Mouse (Mus musculus): ENCODE measurements around the gene 9530077C05Rik. TPM values are rescaled to one million over a fixed set of nuclear protein-coding genes. Genes with fewer than 3 reads are reported as not detected.

The 9530077C05Rik gene
- 10.9 and 13.1 TPM in 2 replicates for polyA plus RNA-seq (2015; fragmentation: Nextera tagmentation; extraction: Ambion mirVana)

DNA sequence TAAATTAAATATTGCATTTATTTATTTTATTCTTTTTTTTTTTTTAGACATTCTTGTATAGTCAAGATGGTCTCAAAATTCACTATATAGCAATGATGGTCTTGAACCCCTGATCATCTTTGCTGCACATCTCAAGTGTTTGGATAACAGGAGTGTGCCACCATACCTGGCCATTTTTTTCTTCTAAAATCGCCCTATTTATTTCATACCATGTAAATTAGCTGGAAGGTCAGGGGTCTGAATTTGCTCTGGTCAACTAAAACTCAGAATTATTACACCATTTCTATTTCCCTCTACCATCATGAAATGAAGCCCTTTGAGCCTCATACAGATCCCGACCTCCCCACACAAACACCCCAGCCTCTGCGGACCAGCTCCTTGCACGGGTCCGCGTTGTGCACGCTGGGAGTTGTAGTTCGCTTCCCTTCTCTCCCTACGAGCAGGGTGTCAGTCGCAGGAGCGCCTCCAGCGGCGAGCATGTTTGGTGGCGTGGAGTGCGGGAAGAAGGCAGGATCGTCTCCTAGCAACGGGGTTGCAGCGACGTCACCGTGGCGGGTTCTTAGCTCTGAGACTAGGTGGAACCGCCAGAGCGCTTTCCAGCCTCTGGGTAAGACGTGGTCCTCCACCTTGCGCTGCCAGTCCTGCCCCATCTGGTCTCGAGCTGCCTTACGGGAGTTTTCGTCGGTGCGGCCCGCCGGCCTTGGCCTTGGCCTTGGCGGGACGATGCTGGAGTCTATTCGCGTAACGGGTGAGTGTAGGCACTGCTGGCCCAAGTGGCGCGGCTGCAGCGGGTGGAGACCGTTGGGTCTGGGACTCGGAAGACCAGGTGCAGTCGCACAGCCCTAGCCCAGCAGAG lies at the start of gene 9530077C05Rik:
Gene 9530077C05Rik, plus strand, starts transcription at position 512 of the 856 bp plus-strand sequence.
- peak; percentile 99 for ATAC-seq (replicated peaks)
- Histone ChIP-seq H3K27ac (replicated peaks) (peak within 1 kb of the TSS; percentile 54), H3K9me3 (no peaks in the 10 kb centered on the region), H3K36me3 (no peaks in the 10 kb centered on the region), H3K4me3 (peak within 1 kb of the TSS; percentile 63), H3K4me1 (peaks cover 3% of the 10 kb centered on the region; the same call in 1 of the 2 replicates), H3K27me3 (no peaks in the 10 kb centered on the region), H3K9ac (replicated peaks) (peak within 1 kb of the TSS; percentile 75), H3K4me2 (replicated peaks) (peak within 1 kb of the TSS; percentile 60)
- WGBS: under 1% methylated on average over 43 of the region's 43 CpGs

DNA sequence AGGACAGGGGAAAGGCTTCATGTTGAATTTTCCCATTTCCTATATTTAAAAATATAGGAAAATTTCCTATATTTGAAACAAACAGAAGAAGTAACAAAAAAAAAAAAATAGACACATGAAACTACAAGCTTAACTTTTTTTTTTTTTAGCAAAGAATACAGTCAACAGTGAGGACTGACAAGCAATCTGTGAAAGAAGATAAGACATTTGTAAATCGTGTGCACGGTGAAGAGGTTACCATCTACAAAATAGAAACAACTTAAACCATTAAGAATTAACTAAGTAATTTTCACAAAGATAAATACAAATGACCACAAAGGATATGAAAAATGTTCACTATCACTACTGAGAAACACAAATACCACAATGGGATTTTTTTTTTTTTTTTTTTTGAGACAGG lies 45.1 kb upstream of the 9530077C05Rik start:
- Histone ChIP-seq H3K4me3 (no peak overlapping the region), H3K36me3 (peaks cover 17% of the 10 kb centered on the region), H3K27me3 (no peaks in the 10 kb centered on the region), H3K27ac (replicated peaks) (no peak overlapping the region), H3K4me2 (replicated peaks) (no peak overlapping the region), H3K4me1 (no peaks in the 10 kb centered on the region), H3K9ac (replicated peaks) (no peak overlapping the region), H3K9me3 (no peaks in the 10 kb centered on the region)
- ATAC-seq (replicated peaks): no peak
- 95% methylated on average over 2 of the region's 2 CpGs for WGBS

DNA sequence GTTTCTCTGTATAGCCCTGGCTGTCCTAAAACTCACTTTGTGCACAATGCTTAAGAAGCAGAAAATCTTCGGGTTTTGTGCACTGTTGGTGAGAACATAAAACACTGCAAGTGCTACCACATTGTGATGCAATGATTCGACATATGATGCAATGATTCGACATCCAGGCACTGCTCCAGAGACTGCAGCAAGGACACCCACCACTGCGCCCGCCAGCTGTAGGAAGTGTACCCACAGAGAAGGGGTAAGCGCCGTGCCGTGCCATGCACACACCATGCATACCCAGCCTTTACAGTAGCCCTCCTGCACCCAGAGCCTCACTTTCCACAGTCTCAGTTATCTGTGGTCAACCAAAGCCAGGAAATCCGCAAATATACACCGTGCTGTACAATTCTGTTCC lies 44.7 kb upstream of the 9530077C05Rik start:
- no peaks in the 10 kb centered on the region for H3K9me3 ChIP-seq
- H3K4me2 ChIP-seq (replicated peaks): no peak overlapping the region
- no peaks in the 10 kb centered on the region for H3K27me3 ChIP-seq
- WGBS: 96% methylated on average over 10 of the region's 10 CpGs
- no peak for ATAC-seq (replicated peaks)
- H3K27ac ChIP-seq (replicated peaks): no peak overlapping the region
- no peak overlapping the region for H3K4me3 ChIP-seq
- H3K36me3 ChIP-seq: peaks cover 15% of the 10 kb centered on the region
- no peaks in the 10 kb centered on the region for H3K4me1 ChIP-seq
- H3K9ac ChIP-seq (replicated peaks): no peak overlapping the region

DNA sequence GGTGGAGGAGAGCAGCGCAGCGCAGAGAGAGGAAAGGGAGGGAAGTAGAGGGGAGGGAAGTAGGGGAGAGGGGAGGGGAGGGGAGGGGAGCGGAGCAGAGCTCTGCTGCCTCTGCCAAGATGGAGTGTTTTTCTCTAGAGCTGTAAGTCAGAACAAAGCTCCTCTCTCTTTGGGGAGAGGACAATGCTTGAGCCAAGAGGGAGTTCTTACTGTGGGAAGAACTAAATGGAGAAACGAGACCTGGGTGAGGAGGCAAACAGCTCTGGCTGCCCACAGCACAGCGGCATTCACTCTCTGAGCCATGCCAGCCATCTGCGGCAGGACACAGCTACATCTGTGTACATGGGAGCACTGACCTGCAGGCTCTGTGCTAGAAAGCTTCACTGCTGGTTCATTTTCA lies 43.3 kb upstream of the 9530077C05Rik start:
- 71% methylated on average over 6 of the region's 6 CpGs for WGBS
- Histone ChIP-seq H3K27ac (replicated peaks) (no peak overlapping the region), H3K9ac (replicated peaks) (no peak overlapping the region), H3K4me3 (no peak overlapping the region), H3K36me3 (peaks cover 21% of the 10 kb centered on the region), H3K9me3 (no peaks in the 10 kb centered on the region), H3K4me2 (replicated peaks) (no peak overlapping the region), H3K27me3 (no peaks in the 10 kb centered on the region), H3K4me1 (no peaks in the 10 kb centered on the region)
- ATAC-seq (replicated peaks): no peak

GRCm38 (mm10) chr9:22372760-22373159 lies 38.6 kb upstream of the 9530077C05Rik start:
- Histone ChIP-seq H3K9ac (replicated peaks) (no peak overlapping the region), H3K27me3 (no peaks in the 10 kb centered on the region), H3K4me3 (no peak overlapping the region), H3K27ac (replicated peaks) (no peak overlapping the region), H3K4me2 (replicated peaks) (no peak overlapping the region), H3K9me3 (no peaks in the 10 kb centered on the region), H3K4me1 (no peaks in the 10 kb centered on the region), H3K36me3 (peaks cover 26% of the 10 kb centered on the region)
- ATAC-seq (replicated peaks): no peak
- WGBS: 94% methylated on average over 4 of the region's 4 CpGs

- H3K4me1 ChIP-seq: no peaks in the 10 kb centered on the region
- no peak overlapping the region for H3K4me2 ChIP-seq (replicated peaks)
- H3K36me3 ChIP-seq: peaks cover 35% of the 10 kb centered on the region
- no peak overlapping the region for H3K4me3 ChIP-seq
- WGBS: 76% methylated on average over 5 of the region's 5 CpGs
- ATAC-seq (replicated peaks): no peak
- H3K9ac ChIP-seq (replicated peaks): no peak overlapping the region
- H3K9me3 ChIP-seq: no peaks in the 10 kb centered on the region
- no peak overlapping the region for H3K27ac ChIP-seq (replicated peaks)
- no peaks in the 10 kb centered on the region for H3K27me3 ChIP-seq
These were observed 35.2 kb upstream of the 9530077C05Rik start for GRCm38 (mm10) chr9:22376086-22376485.

- H3K9me3 ChIP-seq: no peaks in the 10 kb centered on the region
- ATAC-seq (replicated peaks): no peak
- 42% methylated on average over 2 of the region's 2 CpGs for WGBS
- H3K4me1 ChIP-seq: peaks cover 26% of the 10 kb centered on the region
- no peaks in the 10 kb centered on the region for H3K27me3 ChIP-seq
- no peak overlapping the region for H3K4me2 ChIP-seq (replicated peaks)
- no peak overlapping the region for H3K27ac ChIP-seq (replicated peaks)
- H3K4me3 ChIP-seq: no peak overlapping the region
- H3K36me3 ChIP-seq: no peaks in the 10 kb centered on the region
- H3K9ac ChIP-seq (replicated peaks): no peak overlapping the region
These were observed 25.4 kb upstream of the 9530077C05Rik start for GRCm38 (mm10) chr9:22385890-22386289.

GRCm38 (mm10) chr9:22387901-22388300 lies 23.4 kb upstream of the 9530077C05Rik start:
- WGBS: 13% methylated on average over 6 of the region's 6 CpGs
- peak overlapping the region; percentile 62 for H3K9ac ChIP-seq (replicated peaks)
- peaks cover 26% of the 10 kb centered on the region for H3K4me1 ChIP-seq
- H3K9me3 ChIP-seq: no peaks in the 10 kb centered on the region
- H3K27ac ChIP-seq (replicated peaks): no peak overlapping the region
- no peaks in the 10 kb centered on the region for H3K27me3 ChIP-seq
- H3K4me2 ChIP-seq (replicated peaks): peak overlapping the region; percentile 82
- peak overlapping the region; percentile 66 for H3K4me3 ChIP-seq
- H3K36me3 ChIP-seq: no peaks in the 10 kb centered on the region
- ATAC-seq (replicated peaks): no peak

GRCm38 (mm10) chr9:22388401-22388980 lies 22.8 kb upstream of the 9530077C05Rik start:
- Histone ChIP-seq H3K4me1 (peaks cover 26% of the 10 kb centered on the region), H3K9me3 (no peaks in the 10 kb centered on the region), H3K4me2 (replicated peaks) (peak overlapping the region; percentile 82), H3K36me3 (no peaks in the 10 kb centered on the region), H3K9ac (replicated peaks) (peak overlapping the region; percentile 62), H3K27me3 (no peaks in the 10 kb centered on the region), H3K4me3 (peak overlapping the region; percentile 66), H3K27ac (replicated peaks) (peak overlapping the region; percentile 69)
- under 1% methylated on average over 41 of the region's 41 CpGs for WGBS
- peak; percentile 80 for ATAC-seq (replicated peaks)

DNA sequence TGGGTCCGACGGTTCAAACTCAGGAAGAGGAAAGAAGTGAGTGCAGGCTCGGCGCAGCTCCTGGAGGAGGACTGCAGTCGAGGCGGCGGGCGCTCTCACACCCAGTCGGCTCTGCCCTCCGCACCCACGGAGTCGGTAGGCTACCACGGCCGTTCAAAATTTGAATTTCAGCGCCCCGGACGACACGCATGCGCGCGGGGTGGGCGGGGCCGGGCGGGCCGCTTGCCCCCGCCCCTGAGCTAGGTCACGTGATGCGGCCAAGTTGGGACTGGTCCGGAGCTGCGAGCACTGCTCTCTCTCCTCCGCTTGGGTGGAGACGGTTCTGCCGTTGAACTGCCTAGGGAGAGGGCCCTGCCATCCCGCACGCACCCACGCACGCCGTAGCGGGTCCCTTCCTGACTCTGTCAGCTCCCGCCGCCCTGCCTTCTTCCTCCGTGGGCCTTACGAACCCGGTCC lies 22.3 kb upstream of the 9530077C05Rik start, which contains the start of gene Anln:
Gene Anln, minus strand, starts transcription at position 168 of the 456 bp plus-strand sequence.
- H3K27me3 ChIP-seq: no peaks in the 10 kb centered on the region
- ATAC-seq (replicated peaks): peak; percentile 97
- H3K36me3 ChIP-seq: no peaks in the 10 kb centered on the region
- peak within 1 kb of the TSS; percentile 82 for H3K4me2 ChIP-seq (replicated peaks)
- WGBS: under 1% methylated on average over 37 of the region's 44 CpGs
- peak within 1 kb of the TSS; percentile 76 for H3K9ac ChIP-seq (replicated peaks)
- H3K27ac ChIP-seq (replicated peaks): peak within 1 kb of the TSS; percentile 74
- peak within 1 kb of the TSS; percentile 66 for H3K4me3 ChIP-seq
- H3K4me1 ChIP-seq: peaks cover 26% of the 10 kb centered on the region
- H3K9me3 ChIP-seq: no peaks in the 10 kb centered on the region

DNA sequence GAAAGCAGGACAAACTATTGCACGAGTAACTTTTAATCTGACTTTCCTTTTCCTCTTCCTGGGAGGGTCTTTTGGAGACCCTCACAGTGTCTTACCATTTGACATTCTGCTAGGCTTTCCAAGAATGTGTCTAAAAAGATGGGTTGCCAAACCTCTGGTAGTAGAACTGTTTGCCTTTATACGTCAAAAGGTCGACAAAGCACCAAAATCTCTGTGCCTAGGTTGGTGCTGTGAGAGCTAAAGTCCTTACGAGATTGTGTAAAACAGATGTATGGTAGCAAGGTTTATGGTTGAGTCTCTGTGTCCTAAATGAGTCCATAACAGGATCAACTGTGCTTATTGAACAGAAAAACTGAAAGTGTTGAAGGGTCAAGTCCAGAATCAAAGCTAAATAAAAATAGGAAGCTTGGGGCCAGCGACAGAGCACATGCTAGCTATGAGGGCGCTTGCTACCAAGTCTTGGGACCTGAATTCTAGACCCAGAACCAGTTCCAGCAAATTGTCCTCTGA lies 21.5 kb upstream of the 9530077C05Rik start:
- H3K27me3 ChIP-seq: no peaks in the 10 kb centered on the region
- ATAC-seq (replicated peaks): no peak
- peaks cover 26% of the 10 kb centered on the region for H3K4me1 ChIP-seq
- no peak overlapping the region; the same call in 1 of the 2 replicates for H3K27ac ChIP-seq (replicated peaks)
- H3K9ac ChIP-seq (replicated peaks): no peak overlapping the region; the same call in 1 of the 2 replicates
- no peaks in the 10 kb centered on the region for H3K9me3 ChIP-seq
- H3K36me3 ChIP-seq: no peaks in the 10 kb centered on the region
- 72% methylated on average over 6 of the region's 6 CpGs for WGBS
- peak overlapping the region; percentile 66; the same call in 1 of the 2 replicates for H3K4me3 ChIP-seq
- peak overlapping the region; percentile 82 for H3K4me2 ChIP-seq (replicated peaks)

GRCm38 (mm10) chr9:22390390-22390789 lies 20.9 kb upstream of the 9530077C05Rik start:
- ATAC-seq (replicated peaks): no peak
- peaks cover 26% of the 10 kb centered on the region for H3K4me1 ChIP-seq
- no peak overlapping the region for H3K9ac ChIP-seq (replicated peaks)
- no peak overlapping the region for H3K4me2 ChIP-seq (replicated peaks)
- no peak overlapping the region for H3K27ac ChIP-seq (replicated peaks)
- WGBS: 95% methylated on average over 5 of the region's 5 CpGs
- H3K9me3 ChIP-seq: no peaks in the 10 kb centered on the region
- H3K4me3 ChIP-seq: no peak overlapping the region
- no peaks in the 10 kb centered on the region for H3K27me3 ChIP-seq
- H3K36me3 ChIP-seq: no peaks in the 10 kb centered on the region

Data from forebrain, embryonic 15.5 days (tissue).